Mouse (Mus musculus) testis, adult 2 months (tissue): ENCODE measurements at regions not wholly inside any gene's neighbourhood (a gene's known extent, or its start where the extent isn't known, plus 50 kb on each side); places are given as distances from the start of the nearest gene placed in this dataset.

Experiments
- CTCF ChIP-seq: fragments of 200-500 bp; IDR thresholded peaks from 2 replicates; pipeline ENCODE4 v1.5.1; 2012; ENCODE audit warnings: low read depth, mild to moderate bottlenecking, inconsistent platforms, low read length, moderate library complexity; ENCODE audit not compliant: control insufficient read depth, insufficient read depth, insufficient replicate concordance
- POLR2A ChIP-seq: fragments of 200-500 bp; IDR thresholded peaks from 2 replicates; pipeline ENCODE4 v1.6.1; 2012; ENCODE audit warnings: low read depth, mild to moderate bottlenecking, inconsistent platforms, low read length, moderate library complexity; ENCODE audit not compliant: control insufficient read depth

- TF ChIP-seq CTCF: no peak
- TF ChIP-seq POLR2A: no peak
These were observed 67.8 kb upstream of the Prelid3b start for GRCm38 (mm10) chr2:174540717-174541116.
